Mouse (Mus musculus): ENCODE results near the gene Zfp759. TPM values are rescaled to one million over a fixed set of nuclear protein-coding genes. Genes with fewer than 3 reads are reported as not detected.
"Not testable (repeated sequence)": the region's sequence is repeated elsewhere in the genome, so short reads cannot be mapped to it uniquely, and the experiment has no call there.

Gene Zfp759
- polyA plus RNA-seq, 1 experiment from 2014 or later = 4.9 TPM

DNA sequence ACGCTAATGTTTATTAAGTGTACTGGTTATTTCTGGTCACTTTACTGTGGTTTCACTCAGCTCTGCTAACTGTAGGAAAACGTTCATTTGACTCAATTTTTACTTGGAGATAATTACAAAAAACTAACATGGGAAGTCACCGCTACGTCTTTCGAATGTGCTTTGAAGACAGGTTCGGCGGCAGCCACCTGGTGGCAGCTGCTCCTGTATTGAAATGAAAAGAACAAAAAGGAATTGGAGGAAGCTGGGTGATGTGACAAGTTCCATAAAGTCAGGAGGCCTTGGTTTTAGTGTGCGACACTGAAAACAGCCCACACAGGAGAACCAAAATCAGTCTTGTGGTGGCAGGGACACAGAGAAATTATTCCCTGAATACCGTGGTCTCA, 12.6 kb upstream of the Zfp759 start:
- H3K36me3 ChIP-seq (ENCODE audit: control insufficient read depth, insufficient read depth, low read length) = no peaks in the 10 kb centered on the region
- 2% methylated on average over 9 of the region's 9 CpGs for WGBS
- H3K9ac ChIP-seq (ENCODE audit: low read depth, low read length) = peak overlapping the region; percentile 40; the same call in 1 of the 2 replicates
- peak; percentile 78 for ATAC-seq
- no peaks in the 10 kb centered on the region for H3K4me1 ChIP-seq (ENCODE audit: control insufficient read depth, insufficient read depth, low read length)
- H3K4me2 ChIP-seq (ENCODE audit: low read length) = peak overlapping the region; percentile 45
- peak overlapping the region; percentile 35; the same call in 1 of the 2 replicates for H3K27ac ChIP-seq (ENCODE audit: low read length)
- peak overlapping the region; percentile 46 for H3K4me3 ChIP-seq (ENCODE audit: low read depth, low read length)
- H3K27me3 ChIP-seq (ENCODE audit: control insufficient read depth, insufficient read depth, low read depth, low read length) = no peaks in the 10 kb centered on the region
- H3K9me3 ChIP-seq (replicated peaks; ENCODE audit: control insufficient read depth, low read length, poor library complexity, severe bottlenecking) = no peaks in the 10 kb centered on the region

GRCm38 (mm10) chr13:67112096-67112495, 9.4 kb upstream of the Zfp759 start:
- no peak for ATAC-seq
- no peaks in the 10 kb centered on the region for H3K36me3 ChIP-seq (ENCODE audit: control insufficient read depth, insufficient read depth, low read length)
- H3K9ac ChIP-seq (ENCODE audit: low read depth, low read length) = no peak overlapping the region
- no peaks in the 10 kb centered on the region for H3K27me3 ChIP-seq (ENCODE audit: control insufficient read depth, insufficient read depth, low read depth, low read length)
- no peak overlapping the region for H3K27ac ChIP-seq (ENCODE audit: low read length)
- H3K9me3 ChIP-seq (replicated peaks; ENCODE audit: control insufficient read depth, low read length, poor library complexity, severe bottlenecking) = no peaks in the 10 kb centered on the region
- H3K4me1 ChIP-seq (ENCODE audit: control insufficient read depth, insufficient read depth, low read length) = no peaks in the 10 kb centered on the region
- WGBS = 82% methylated on average over 12 of the region's 12 CpGs
- H3K4me3 ChIP-seq (ENCODE audit: low read depth, low read length) = no peak overlapping the region
- no peak overlapping the region for H3K4me2 ChIP-seq (ENCODE audit: low read length)

GRCm38 (mm10) chr13:67113287-67113686, 8.2 kb upstream of the Zfp759 start:
- Histone ChIP-seq H3K4me2 (ENCODE audit: low read length) (no peak overlapping the region), H3K9me3 (replicated peaks; ENCODE audit: control insufficient read depth, low read length, poor library complexity, severe bottlenecking) (no peaks in the 10 kb centered on the region), H3K9ac (ENCODE audit: low read depth, low read length) (no peak overlapping the region), H3K27me3 (ENCODE audit: control insufficient read depth, insufficient read depth, low read depth, low read length) (no peaks in the 10 kb centered on the region), H3K4me3 (ENCODE audit: low read depth, low read length) (no peak overlapping the region), H3K4me1 (ENCODE audit: control insufficient read depth, insufficient read depth, low read length) (no peaks in the 10 kb centered on the region), H3K36me3 (ENCODE audit: control insufficient read depth, insufficient read depth, low read length) (no peaks in the 10 kb centered on the region), H3K27ac (ENCODE audit: low read length) (no peak overlapping the region)
- 89% methylated on average over 2 of the region's 2 CpGs for WGBS
- no peak for ATAC-seq

DNA sequence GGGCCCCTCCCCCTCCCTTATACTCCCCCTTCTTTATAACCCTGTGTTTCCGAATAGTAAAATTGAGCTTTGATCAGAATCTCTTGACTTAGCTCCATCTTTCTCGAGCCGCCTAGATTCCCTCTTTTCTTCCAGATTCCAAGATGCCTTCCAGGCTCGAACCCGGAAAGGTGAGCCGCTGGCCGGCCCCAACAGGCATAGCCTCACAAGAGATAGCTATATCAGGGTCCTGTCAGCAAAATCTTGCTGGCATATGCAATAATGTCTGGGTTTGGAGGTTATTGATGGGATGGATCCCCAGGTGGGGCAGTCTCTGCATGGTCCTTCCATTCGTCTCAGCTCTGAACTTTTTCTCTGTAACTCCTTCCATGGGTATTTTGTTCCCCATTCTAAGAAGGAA, 5.3 kb upstream of the Zfp759 start, which contains the start of gene Rslcan18:
Gene Rslcan18 (minus strand): TSS at position 101 of the 400 bp plus-strand sequence.
- not testable (repeated sequence) for ATAC-seq; H3K9ac ChIP-seq (ENCODE audit: low read depth, low read length); H3K4me3 ChIP-seq (ENCODE audit: low read depth, low read length); H3K36me3 ChIP-seq (ENCODE audit: control insufficient read depth, insufficient read depth, low read length); H3K27ac ChIP-seq (ENCODE audit: low read length); H3K27me3 ChIP-seq (ENCODE audit: control insufficient read depth, insufficient read depth, low read depth, low read length); H3K9me3 ChIP-seq (replicated peaks; ENCODE audit: control insufficient read depth, low read length, poor library complexity, severe bottlenecking); H3K4me1 ChIP-seq (ENCODE audit: control insufficient read depth, insufficient read depth, low read length); H3K4me2 ChIP-seq (ENCODE audit: low read length)
- WGBS = 93% methylated on average over 8 of the region's 8 CpGs

DNA sequence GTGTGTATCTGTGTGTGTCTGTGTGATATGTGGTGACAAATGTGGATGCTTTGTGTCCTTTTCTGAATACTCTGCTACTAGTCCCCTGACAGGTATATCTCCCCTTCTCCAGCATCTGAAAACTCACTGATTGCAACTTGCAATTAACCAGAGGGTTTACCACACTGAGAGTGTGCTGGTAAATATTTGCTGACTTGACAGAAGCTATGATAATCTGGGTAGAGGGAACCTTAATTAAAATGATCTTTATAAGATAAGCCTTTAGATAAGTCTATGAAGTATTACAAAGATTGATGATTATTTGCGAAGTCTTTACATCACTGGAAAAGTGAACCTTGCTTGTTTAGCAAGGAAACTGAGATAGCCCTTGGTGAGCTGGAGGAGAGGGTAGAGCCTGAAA, 3.0 kb downstream of the Zfp759 start:
- WGBS = 89% methylated on average over 1 of the region's 1 CpGs
- H3K4me1 ChIP-seq (ENCODE audit: control insufficient read depth, insufficient read depth, low read length) = peaks cover 9% of the 10 kb centered on the region
- H3K4me2 ChIP-seq (ENCODE audit: low read length) = no peak overlapping the region
- H3K27me3 ChIP-seq (ENCODE audit: control insufficient read depth, insufficient read depth, low read depth, low read length) = no peaks in the 10 kb centered on the region
- no peak overlapping the region for H3K4me3 ChIP-seq (ENCODE audit: low read depth, low read length)
- no peak overlapping the region for H3K27ac ChIP-seq (ENCODE audit: low read length)
- no peaks in the 10 kb centered on the region for H3K9me3 ChIP-seq (replicated peaks; ENCODE audit: control insufficient read depth, low read length, poor library complexity, severe bottlenecking)
- ATAC-seq = no peak
- H3K9ac ChIP-seq (ENCODE audit: low read depth, low read length) = no peak overlapping the region
- H3K36me3 ChIP-seq (ENCODE audit: control insufficient read depth, insufficient read depth, low read length) = no peaks in the 10 kb centered on the region

DNA sequence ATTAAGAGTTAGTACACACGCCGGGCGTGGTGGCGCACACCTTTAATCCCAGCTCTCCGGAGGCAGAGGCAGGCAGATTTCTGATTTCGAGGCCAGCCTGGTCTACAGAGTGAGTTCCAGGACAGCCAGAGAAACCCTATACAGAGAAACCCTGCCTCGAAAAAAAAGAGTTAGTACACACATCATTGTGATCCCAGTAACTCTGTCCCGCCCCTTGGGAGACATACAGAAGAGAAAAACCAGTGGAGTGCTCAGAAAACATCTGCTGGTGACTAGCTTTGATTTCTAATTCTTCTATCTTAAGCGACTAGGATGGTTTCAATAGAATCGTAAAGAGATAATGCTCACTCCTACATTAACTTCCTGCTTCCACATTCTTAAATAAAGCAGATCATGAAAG, 6.0 kb downstream of the Zfp759 start:
- H3K9me3 ChIP-seq (replicated peaks; ENCODE audit: control insufficient read depth, low read length, poor library complexity, severe bottlenecking); H3K36me3 ChIP-seq (ENCODE audit: control insufficient read depth, insufficient read depth, low read length); H3K27me3 ChIP-seq (ENCODE audit: control insufficient read depth, insufficient read depth, low read depth, low read length); H3K27ac ChIP-seq (ENCODE audit: low read length); H3K4me1 ChIP-seq (ENCODE audit: control insufficient read depth, insufficient read depth, low read length): not testable (repeated sequence)
- 81% methylated on average over 10 of the region's 10 CpGs for WGBS
- Histone ChIP-seq H3K4me3 (ENCODE audit: low read depth, low read length) (peak overlapping the region; percentile 61), H3K9ac (ENCODE audit: low read depth, low read length) (peak overlapping the region; percentile 76; the same call in 1 of the 2 replicates), H3K4me2 (ENCODE audit: low read length) (peak overlapping the region; percentile 61)
- ATAC-seq = peak; percentile 50

DNA sequence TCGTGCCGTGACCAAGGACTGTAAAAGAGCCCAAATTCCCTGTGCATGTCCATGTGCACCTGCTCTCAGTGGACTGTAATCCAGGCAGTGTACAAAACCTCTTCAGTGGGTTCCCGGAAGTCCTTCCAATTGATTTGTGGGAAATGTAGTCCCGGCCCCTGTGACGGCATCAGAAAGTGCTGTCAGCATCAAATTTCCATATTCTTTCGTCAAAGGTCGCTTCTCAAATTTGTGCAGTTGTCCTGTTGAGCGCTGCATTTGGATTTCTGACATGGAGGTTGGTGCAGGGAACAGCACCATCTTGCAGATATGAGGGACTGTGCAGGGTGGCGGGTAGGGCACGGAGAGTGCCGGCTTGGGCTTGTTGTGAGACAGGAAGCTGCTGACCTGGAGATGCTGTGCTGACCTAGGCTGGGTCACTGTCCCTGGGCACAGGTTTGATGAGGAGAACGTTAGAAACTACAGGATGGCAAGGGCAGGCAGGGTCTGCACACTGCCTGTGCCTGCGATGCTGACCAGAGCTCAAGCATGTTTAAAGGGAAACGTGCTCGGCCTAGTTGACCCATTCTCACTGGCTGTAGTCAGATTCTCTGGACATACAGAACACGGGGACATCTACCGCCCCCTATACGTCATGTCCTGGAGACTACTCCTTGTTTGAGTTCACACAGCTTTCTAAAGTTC, 6.7 kb downstream of the Zfp759 start:
- under 1% methylated on average over 18 of the region's 18 CpGs for WGBS
- Histone ChIP-seq H3K9ac (ENCODE audit: low read depth, low read length) (peak overlapping the region; percentile 76), H3K9me3 (replicated peaks; ENCODE audit: control insufficient read depth, low read length, poor library complexity, severe bottlenecking) (no peaks in the 10 kb centered on the region), H3K27ac (ENCODE audit: low read length) (peak overlapping the region; percentile 69), H3K4me3 (ENCODE audit: low read depth, low read length) (peak overlapping the region; percentile 61), H3K36me3 (ENCODE audit: control insufficient read depth, insufficient read depth, low read length) (no peaks in the 10 kb centered on the region), H3K27me3 (ENCODE audit: control insufficient read depth, insufficient read depth, low read depth, low read length) (no peaks in the 10 kb centered on the region), H3K4me1 (ENCODE audit: control insufficient read depth, insufficient read depth, low read length) (peaks cover 9% of the 10 kb centered on the region), H3K4me2 (ENCODE audit: low read length) (peak overlapping the region; percentile 61)
- peak; percentile 98 for ATAC-seq

- not testable (repeated sequence) for H3K9me3 ChIP-seq (replicated peaks; ENCODE audit: control insufficient read depth, low read length, poor library complexity, severe bottlenecking); H3K4me2 ChIP-seq (ENCODE audit: low read length); H3K27me3 ChIP-seq (ENCODE audit: control insufficient read depth, insufficient read depth, low read depth, low read length); H3K4me1 ChIP-seq (ENCODE audit: control insufficient read depth, insufficient read depth, low read length); H3K4me3 ChIP-seq (ENCODE audit: low read depth, low read length); ATAC-seq; H3K9ac ChIP-seq (ENCODE audit: low read depth, low read length); H3K36me3 ChIP-seq (ENCODE audit: control insufficient read depth, insufficient read depth, low read length); H3K27ac ChIP-seq (ENCODE audit: low read length)
- WGBS = 70% methylated on average over 4 of the region's 4 CpGs
These were observed 44.7 kb downstream of the Zfp759 start for GRCm38 (mm10) chr13:67166122-67166521.

DNA sequence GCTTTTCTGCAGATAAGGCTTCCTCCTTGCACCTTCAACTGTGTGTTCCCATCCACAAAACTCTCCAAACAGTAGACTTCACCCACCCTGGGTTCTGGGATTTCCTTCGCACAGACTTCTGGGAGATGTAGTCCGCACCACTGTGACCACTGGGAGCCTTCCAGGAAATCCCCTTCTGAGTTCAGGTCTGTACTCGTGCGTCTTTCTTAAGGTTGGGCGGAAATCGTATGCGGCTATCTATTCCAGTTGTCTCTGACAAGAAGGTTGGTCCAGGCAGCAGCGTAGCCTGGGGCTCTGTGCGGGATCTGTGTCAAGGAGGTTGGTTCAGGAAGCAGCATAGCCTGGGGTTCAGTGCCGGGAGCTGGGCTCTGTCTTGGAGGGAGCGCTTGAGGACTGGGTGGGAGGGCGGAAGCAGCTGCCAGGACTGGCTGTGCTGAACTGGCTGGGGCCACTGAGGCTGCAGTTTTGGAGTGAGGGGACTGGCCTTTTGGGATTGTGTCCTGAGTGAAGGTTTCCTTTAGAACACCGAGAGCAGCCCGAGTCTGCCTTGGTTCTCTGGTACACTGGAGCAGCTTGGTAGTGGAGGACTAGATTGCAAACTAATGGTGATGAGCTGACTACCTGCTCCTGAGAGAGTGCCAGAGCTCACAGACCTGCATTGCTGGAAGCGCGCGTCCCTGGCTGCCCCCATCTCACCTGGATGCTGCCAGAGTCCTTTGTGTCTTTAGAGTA, 51.7 kb downstream of the Zfp759 start, which contains the start of gene Rsl1:
Gene Rsl1 (plus strand): TSS at position 192 of the 732 bp plus-strand sequence.
- not testable (repeated sequence) for H3K9me3 ChIP-seq (replicated peaks; ENCODE audit: control insufficient read depth, low read length, poor library complexity, severe bottlenecking); H3K4me1 ChIP-seq (ENCODE audit: control insufficient read depth, insufficient read depth, low read length); H3K36me3 ChIP-seq (ENCODE audit: control insufficient read depth, insufficient read depth, low read length); H3K27me3 ChIP-seq (ENCODE audit: control insufficient read depth, insufficient read depth, low read depth, low read length)
- H3K4me3 ChIP-seq (ENCODE audit: low read depth, low read length) = peak within 1 kb of the TSS; percentile 69
- 0 out of 2 replicates have a peak within 1 kb of the TSS, but pooled peaks have one; percentile 54 for H3K27ac ChIP-seq (ENCODE audit: low read length)
- ATAC-seq = peak; percentile 98
- H3K4me2 ChIP-seq (ENCODE audit: low read length) = peak within 1 kb of the TSS; percentile 69
- 1% methylated on average over 16 of the region's 17 CpGs for WGBS
- peak within 1 kb of the TSS; percentile 77 for H3K9ac ChIP-seq (ENCODE audit: low read depth, low read length)
